Mouse (Mus musculus): ENCODE measurements at regions not wholly inside any gene's neighbourhood (a gene's known extent, or its start where the extent isn't known, plus 50 kb on each side); places are given as distances from the start of the nearest gene placed in this dataset.

DNA sequence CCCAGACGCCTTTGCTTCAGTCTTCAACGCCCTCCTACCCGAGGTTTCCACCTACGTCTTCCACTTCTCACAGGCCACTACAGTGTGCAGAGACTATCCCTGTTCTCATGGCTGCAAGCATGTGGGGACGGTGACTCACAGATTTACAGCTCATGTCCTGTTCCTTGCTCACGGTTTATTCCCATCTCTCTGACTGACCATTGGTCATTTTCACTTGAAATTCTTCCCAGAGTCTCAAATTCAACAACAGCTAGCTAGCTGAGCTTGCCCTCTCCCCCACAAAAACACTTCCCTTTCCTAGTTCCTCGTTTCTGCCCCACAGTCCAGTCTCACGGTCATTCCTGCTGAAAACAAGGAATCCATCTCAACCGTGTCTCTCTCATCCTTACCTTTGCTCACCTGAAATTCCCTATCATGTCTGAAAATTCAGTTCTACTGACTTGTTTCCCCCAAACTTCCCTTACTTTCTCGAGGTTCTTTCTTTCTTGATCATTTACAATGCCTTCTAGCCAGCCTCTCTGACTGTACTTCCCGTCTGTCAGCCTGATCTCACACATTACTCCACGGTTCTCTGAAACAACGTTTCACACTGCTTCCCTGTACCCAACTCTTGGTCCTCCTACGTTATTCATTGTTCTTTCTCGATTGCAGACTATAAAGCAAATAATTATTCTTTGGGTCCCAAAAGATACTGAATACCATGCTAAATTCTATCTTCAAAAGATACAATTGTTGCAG, 163.5 kb upstream of the Prdm1 start:
- 84% methylated on average over 15 of the region's 15 CpGs for WGBS
- Histone ChIP-seq H3K4me2 (ENCODE audit: low read depth) (no peak overlapping the region), H3K9me3 (ENCODE audit: control insufficient read depth, low read length) (no peaks in the 10 kb centered on the region), H3K4me3 (ENCODE audit: low read depth, low read length) (no peak overlapping the region), H3K36me3 (ENCODE audit: control insufficient read depth, insufficient read depth, low read length) (no peaks in the 10 kb centered on the region), H3K4me1 (ENCODE audit: control insufficient read depth, insufficient read depth, low read length) (no peaks in the 10 kb centered on the region), H3K9ac (ENCODE audit: low read length) (no peak overlapping the region), H3K27ac (ENCODE audit: low read depth, low read length) (no peak overlapping the region), H3K27me3 (ENCODE audit: control insufficient read depth, insufficient read depth, low read length) (no peaks in the 10 kb centered on the region)
- no peak for ATAC-seq (ENCODE audit: insufficient read depth, low FRiP score, low TSS enrichment)
- DNase-seq (ENCODE audit: low spot score) = no peak

DNA sequence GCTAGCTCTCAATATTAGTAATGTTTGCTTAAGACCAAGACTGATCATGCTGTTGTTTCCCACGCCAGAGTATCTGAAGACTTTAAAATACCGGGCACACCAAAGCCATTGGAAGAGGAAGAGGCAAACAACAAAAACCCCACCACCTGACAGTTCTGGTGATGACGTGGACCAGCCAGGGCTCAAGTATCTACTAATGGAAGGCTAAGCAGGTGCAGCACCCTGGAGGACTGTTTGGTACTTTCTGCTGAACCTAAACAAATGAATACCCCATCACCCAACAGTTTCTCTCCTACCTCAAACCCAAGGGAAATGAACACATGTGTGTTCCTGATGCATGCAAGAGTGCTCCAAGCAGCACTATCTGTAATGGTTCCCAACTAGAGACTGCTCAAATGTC, 160.3 kb upstream of the Prdm1 start:
- no peak overlapping the region for H3K4me3 ChIP-seq (ENCODE audit: low read depth, low read length)
- DNase-seq (ENCODE audit: low spot score) = no peak
- no peak overlapping the region for H3K9ac ChIP-seq (ENCODE audit: low read length)
- no peaks in the 10 kb centered on the region for H3K27me3 ChIP-seq (ENCODE audit: control insufficient read depth, insufficient read depth, low read length)
- H3K4me2 ChIP-seq (ENCODE audit: low read depth) = no peak overlapping the region
- no peak for ATAC-seq (ENCODE audit: insufficient read depth, low FRiP score, low TSS enrichment)
- no peak overlapping the region for H3K27ac ChIP-seq (ENCODE audit: low read depth, low read length)
- no peaks in the 10 kb centered on the region for H3K4me1 ChIP-seq (ENCODE audit: control insufficient read depth, insufficient read depth, low read length)
- no peaks in the 10 kb centered on the region for H3K36me3 ChIP-seq (ENCODE audit: control insufficient read depth, insufficient read depth, low read length)
- H3K9me3 ChIP-seq (ENCODE audit: control insufficient read depth, low read length) = no peaks in the 10 kb centered on the region
- WGBS = 92% methylated on average over 3 of the region's 3 CpGs

DNA sequence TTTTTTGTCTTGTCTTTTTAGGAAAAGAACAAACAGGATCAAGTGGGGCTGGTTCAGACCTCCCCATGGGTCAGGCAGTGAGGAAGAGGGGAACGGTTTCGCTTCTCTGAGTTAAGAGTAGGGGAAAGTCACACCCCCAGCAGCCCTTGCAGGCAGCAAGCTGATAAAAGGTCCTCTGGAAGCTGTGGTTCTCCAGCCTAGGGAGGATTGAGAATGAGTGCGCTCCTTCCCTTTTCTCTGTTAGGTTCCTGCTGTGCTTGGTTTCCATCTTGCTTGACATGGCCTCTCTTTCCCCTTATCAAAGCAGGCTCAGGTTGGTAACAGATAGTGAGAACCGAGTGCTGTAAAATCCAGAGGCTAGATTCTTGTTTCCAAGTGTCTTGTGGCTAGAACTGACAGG, 157.8 kb upstream of the Prdm1 start:
- H3K36me3 ChIP-seq (ENCODE audit: control insufficient read depth, insufficient read depth, low read length) = no peaks in the 10 kb centered on the region
- DNase-seq (ENCODE audit: low spot score) = no peak
- no peak overlapping the region for H3K9ac ChIP-seq (ENCODE audit: low read length)
- H3K27me3 ChIP-seq (ENCODE audit: control insufficient read depth, insufficient read depth, low read length) = no peaks in the 10 kb centered on the region
- 86% methylated on average over 4 of the region's 4 CpGs for WGBS
- H3K4me1 ChIP-seq (ENCODE audit: control insufficient read depth, insufficient read depth, low read length) = no peaks in the 10 kb centered on the region
- no peaks in the 10 kb centered on the region for H3K9me3 ChIP-seq (ENCODE audit: control insufficient read depth, low read length)
- H3K27ac ChIP-seq (ENCODE audit: low read depth, low read length) = no peak overlapping the region
- no peak for ATAC-seq (ENCODE audit: insufficient read depth, low FRiP score, low TSS enrichment)
- no peak overlapping the region for H3K4me3 ChIP-seq (ENCODE audit: low read depth, low read length)
- no peak overlapping the region for H3K4me2 ChIP-seq (ENCODE audit: low read depth)

DNA sequence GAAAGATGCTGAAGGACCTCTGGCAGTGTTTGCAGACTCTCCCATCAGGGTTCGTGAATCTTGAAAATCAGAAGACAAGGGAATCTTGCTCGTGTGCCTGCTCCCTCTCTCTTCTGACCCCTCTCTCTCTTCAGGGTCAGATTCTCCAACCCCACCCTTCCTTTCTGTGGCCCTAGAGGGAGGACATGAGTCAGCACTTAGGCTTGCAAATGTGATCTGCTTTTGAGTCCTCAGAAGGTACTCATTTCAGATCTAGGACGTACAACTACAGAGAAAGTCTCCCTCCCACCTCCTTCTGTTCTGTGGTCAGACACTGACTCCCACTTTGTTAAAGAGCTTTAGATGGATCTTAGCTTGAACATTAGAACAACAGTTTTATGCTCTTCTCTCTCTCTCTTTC, 156.9 kb upstream of the Prdm1 start:
- H3K4me1 ChIP-seq (ENCODE audit: control insufficient read depth, insufficient read depth, low read length) = no peaks in the 10 kb centered on the region
- H3K27me3 ChIP-seq (ENCODE audit: control insufficient read depth, insufficient read depth, low read length) = no peaks in the 10 kb centered on the region
- H3K36me3 ChIP-seq (ENCODE audit: control insufficient read depth, insufficient read depth, low read length) = no peaks in the 10 kb centered on the region
- no peak overlapping the region for H3K27ac ChIP-seq (ENCODE audit: low read depth, low read length)
- H3K4me2 ChIP-seq (ENCODE audit: low read depth) = no peak overlapping the region
- no peak overlapping the region for H3K4me3 ChIP-seq (ENCODE audit: low read depth, low read length)
- DNase-seq (ENCODE audit: low spot score) = no peak
- 71% methylated on average over 3 of the region's 3 CpGs for WGBS
- no peak for ATAC-seq (ENCODE audit: insufficient read depth, low FRiP score, low TSS enrichment)
- H3K9me3 ChIP-seq (ENCODE audit: control insufficient read depth, low read length) = no peaks in the 10 kb centered on the region
- H3K9ac ChIP-seq (ENCODE audit: low read length) = no peak overlapping the region

DNA sequence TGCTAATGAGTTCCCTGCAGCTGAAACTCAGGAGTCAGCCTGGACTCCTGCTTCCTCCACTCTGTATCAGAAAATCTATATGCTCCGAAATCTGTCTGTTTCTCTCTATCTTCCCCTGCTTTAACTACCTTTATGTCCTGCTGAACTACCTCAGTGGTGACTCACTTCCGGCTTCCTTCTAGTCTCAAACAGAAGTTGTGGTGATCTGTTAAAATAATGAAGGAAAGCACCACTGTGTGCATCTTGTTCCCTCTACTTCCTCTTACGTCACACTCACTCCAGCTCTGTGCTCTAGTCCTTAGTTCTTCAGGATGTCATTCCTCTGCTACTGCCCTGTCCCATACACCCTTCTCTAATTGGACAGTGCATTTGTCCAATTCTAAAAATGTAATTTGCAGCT, 148.2 kb upstream of the Prdm1 start:
- H3K9ac ChIP-seq (ENCODE audit: low read length) = no peak overlapping the region
- DNase-seq (ENCODE audit: low spot score) = no peak
- no peaks in the 10 kb centered on the region for H3K9me3 ChIP-seq (ENCODE audit: control insufficient read depth, low read length)
- no peaks in the 10 kb centered on the region for H3K4me1 ChIP-seq (ENCODE audit: control insufficient read depth, insufficient read depth, low read length)
- ATAC-seq (ENCODE audit: insufficient read depth, low FRiP score, low TSS enrichment) = no peak
- 91% methylated on average over 3 of the region's 3 CpGs for whole genome bisulfite sequencing
- H3K27me3 ChIP-seq (ENCODE audit: control insufficient read depth, insufficient read depth, low read length) = no peaks in the 10 kb centered on the region
- H3K4me3 ChIP-seq (ENCODE audit: low read depth, low read length) = no peak overlapping the region
- no peak overlapping the region for H3K27ac ChIP-seq (ENCODE audit: low read depth, low read length)
- no peak overlapping the region for H3K4me2 ChIP-seq (ENCODE audit: low read depth)
- H3K36me3 ChIP-seq (ENCODE audit: control insufficient read depth, insufficient read depth, low read length) = no peaks in the 10 kb centered on the region

DNA sequence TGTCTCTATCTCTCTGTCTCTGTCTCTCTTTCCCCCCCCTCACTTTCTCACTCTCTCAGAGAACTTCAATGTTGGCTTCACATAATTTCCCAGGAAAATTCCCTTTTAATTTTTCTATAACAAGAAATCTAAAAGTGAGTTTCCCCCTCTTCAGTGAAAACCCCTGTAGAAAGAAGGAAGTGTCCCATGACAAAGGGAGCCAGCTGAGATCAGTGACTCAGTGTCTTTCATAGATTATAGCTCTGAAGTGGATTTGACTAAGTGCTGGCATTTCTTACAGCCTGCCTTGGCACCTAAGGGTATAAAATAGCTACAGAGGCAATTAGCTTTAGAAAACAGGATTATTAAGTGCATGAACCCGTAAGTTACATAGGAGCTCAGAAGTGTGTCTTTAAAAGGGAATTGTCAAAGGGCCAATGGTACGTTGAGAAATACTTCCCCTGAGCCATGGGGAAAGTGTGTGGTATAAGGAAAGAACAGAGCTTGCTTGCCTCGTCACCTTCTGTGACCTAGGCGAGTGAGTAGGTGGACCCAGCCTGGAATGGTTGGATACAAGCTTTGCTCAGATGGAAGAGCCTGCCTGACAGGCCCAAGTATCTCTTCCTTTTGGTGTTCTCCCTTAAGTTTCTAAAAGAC, 137.3 kb upstream of the Prdm1 start:
- no peaks in the 10 kb centered on the region for H3K9me3 ChIP-seq (ENCODE audit: control insufficient read depth, low read length)
- DNase-seq (ENCODE audit: low spot score) = no peak
- H3K27me3 ChIP-seq (ENCODE audit: control insufficient read depth, insufficient read depth, low read length) = no peaks in the 10 kb centered on the region
- WGBS = 75% methylated on average over 4 of the region's 4 CpGs
- H3K4me3 ChIP-seq (ENCODE audit: low read depth, low read length) = no peak overlapping the region
- no peak overlapping the region for H3K9ac ChIP-seq (ENCODE audit: low read length)
- H3K36me3 ChIP-seq (ENCODE audit: control insufficient read depth, insufficient read depth, low read length) = no peaks in the 10 kb centered on the region
- H3K4me1 ChIP-seq (ENCODE audit: control insufficient read depth, insufficient read depth, low read length) = no peaks in the 10 kb centered on the region
- H3K4me2 ChIP-seq (ENCODE audit: low read depth) = no peak overlapping the region
- no peak overlapping the region for H3K27ac ChIP-seq (ENCODE audit: low read depth, low read length)
- ATAC-seq (ENCODE audit: insufficient read depth, low FRiP score, low TSS enrichment) = no peak

DNA sequence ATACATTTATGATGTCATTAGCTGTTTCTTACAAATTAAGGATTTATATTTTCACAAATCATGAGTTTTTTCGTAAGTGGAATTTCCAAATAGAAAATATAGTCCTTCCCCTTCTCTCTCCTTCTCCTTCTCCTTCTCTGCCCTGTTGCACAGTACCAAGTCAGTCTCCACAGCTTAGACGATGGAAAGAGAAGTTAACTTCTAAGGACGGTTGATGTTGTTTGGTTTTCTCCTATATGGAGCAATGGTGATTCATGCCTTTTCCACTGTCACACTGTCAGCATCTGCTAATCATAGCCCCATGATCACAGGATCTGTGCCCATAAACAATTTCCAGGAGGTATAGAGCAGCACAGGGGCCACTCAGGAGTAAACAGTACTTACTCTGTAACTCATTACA, 131.2 kb upstream of the Prdm1 start:
- H3K4me2 ChIP-seq (ENCODE audit: low read depth) = no peak overlapping the region
- no peaks in the 10 kb centered on the region for H3K9me3 ChIP-seq (ENCODE audit: control insufficient read depth, low read length)
- DNase-seq (ENCODE audit: low spot score) = no peak
- H3K4me3 ChIP-seq (ENCODE audit: low read depth, low read length) = no peak overlapping the region
- no peaks in the 10 kb centered on the region for H3K27me3 ChIP-seq (ENCODE audit: control insufficient read depth, insufficient read depth, low read length)
- H3K27ac ChIP-seq (ENCODE audit: low read depth, low read length) = no peak overlapping the region
- no peak for ATAC-seq (ENCODE audit: insufficient read depth, low FRiP score, low TSS enrichment)
- WGBS = 83% methylated on average over 3 of the region's 3 CpGs
- no peaks in the 10 kb centered on the region for H3K36me3 ChIP-seq (ENCODE audit: control insufficient read depth, insufficient read depth, low read length)
- no peaks in the 10 kb centered on the region for H3K4me1 ChIP-seq (ENCODE audit: control insufficient read depth, insufficient read depth, low read length)
- no peak overlapping the region for H3K9ac ChIP-seq (ENCODE audit: low read length)

DNA sequence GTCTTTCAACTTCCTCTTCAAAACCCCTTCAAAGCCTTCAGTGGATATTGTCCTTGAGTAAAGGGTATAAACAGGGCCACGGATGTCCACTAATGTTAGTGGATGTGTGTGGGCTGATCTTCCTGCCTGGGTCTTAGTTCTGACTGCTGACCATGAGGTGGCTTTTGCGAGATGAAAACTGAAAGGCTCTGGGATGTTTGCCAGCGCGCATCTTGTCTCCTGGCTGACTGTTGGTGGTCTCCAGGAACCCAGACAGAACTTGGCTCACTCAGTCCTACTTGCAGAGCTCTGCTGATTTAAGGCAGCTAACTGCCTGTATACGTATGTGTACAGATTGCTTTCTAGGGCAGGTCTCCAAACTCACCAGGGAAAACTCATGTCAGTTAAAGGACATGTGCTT, 125.5 kb upstream of the Prdm1 start:
- DNase-seq (ENCODE audit: low spot score) = no peak
- H3K4me3 ChIP-seq (ENCODE audit: low read depth, low read length) = no peak overlapping the region
- no peaks in the 10 kb centered on the region for H3K9me3 ChIP-seq (ENCODE audit: control insufficient read depth, low read length)

DNA sequence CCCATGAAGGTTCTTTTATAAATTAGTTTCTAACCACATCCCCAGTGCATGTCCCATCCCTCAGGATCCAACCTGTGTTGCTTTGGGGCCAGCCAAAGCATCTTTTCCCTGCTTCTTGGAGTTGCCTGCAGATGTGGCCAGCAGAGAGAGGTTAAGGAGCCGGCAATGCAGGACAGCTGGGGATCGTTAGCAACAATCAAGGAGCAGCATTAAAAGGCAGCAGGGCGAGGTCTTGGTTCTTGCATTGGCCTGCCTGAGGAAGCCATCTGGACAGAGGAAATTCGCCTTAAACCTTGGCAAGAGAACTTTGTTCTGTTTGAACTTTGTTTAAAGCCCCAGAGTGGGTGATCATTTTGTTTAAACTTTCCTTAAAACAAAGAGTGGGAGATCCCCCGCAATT, 118.7 kb upstream of the Prdm1 start:
- no peak overlapping the region for H3K27ac ChIP-seq (ENCODE audit: low read depth, low read length)
- H3K36me3 ChIP-seq (ENCODE audit: control insufficient read depth, insufficient read depth, low read length) = no peaks in the 10 kb centered on the region
- H3K4me2 ChIP-seq (ENCODE audit: low read depth) = no peak overlapping the region
- ATAC-seq (ENCODE audit: insufficient read depth, low FRiP score, low TSS enrichment) (no peak), DNase-seq (ENCODE audit: low spot score) (no peak)
- no peaks in the 10 kb centered on the region for H3K27me3 ChIP-seq (ENCODE audit: control insufficient read depth, insufficient read depth, low read length)
- no peaks in the 10 kb centered on the region for H3K4me1 ChIP-seq (ENCODE audit: control insufficient read depth, insufficient read depth, low read length)
- no peak overlapping the region for H3K4me3 ChIP-seq (ENCODE audit: low read depth, low read length)
- 42% methylated on average over 5 of the region's 5 CpGs for WGBS
- no peak overlapping the region for H3K9ac ChIP-seq (ENCODE audit: low read length)
- no peaks in the 10 kb centered on the region for H3K9me3 ChIP-seq (ENCODE audit: control insufficient read depth, low read length)

More for the DNA sequence above, 125.5 kb upstream of the Prdm1 start:
- no peak for ATAC-seq (ENCODE audit: insufficient read depth, low FRiP score, low TSS enrichment)
- Histone ChIP-seq H3K4me1 (ENCODE audit: control insufficient read depth, insufficient read depth, low read length) (no peaks in the 10 kb centered on the region), H3K27ac (ENCODE audit: low read depth, low read length) (no peak overlapping the region), H3K4me2 (ENCODE audit: low read depth) (no peak overlapping the region), H3K36me3 (ENCODE audit: control insufficient read depth, insufficient read depth, low read length) (no peaks in the 10 kb centered on the region), H3K27me3 (ENCODE audit: control insufficient read depth, insufficient read depth, low read length) (no peaks in the 10 kb centered on the region), H3K9ac (ENCODE audit: low read length) (no peak overlapping the region)
- WGBS = 85% methylated on average over 5 of the region's 5 CpGs
